Comparison of ENCODE assay signal across 9 mouse cellular contexts in genomic region chr17:26601926-26602325, GRCm38 (mm10). TPM values are rescaled to one million over a fixed set of nuclear protein-coding genes. Genes with fewer than 3 reads are reported as not detected.
DNase-seq lines count a peak whose midpoint lies in the region; ATAC-seq and TF ChIP-seq lines count a peak whose summit lies in the region.
"Had no signal": no experiment of that assay in that cellular context is flagged by ENCODE, and none has a peak within 500 bp of the region (broad histone marks: within the 10 kb centered on the region; RNA-seq: fewer than 3 reads in every experiment).

No protein-coding gene starts in this region.

- no peak overlapping the region for H3K4me3 ChIP-seq in kidney, embryonic 16.5 days (ENCODE audit: low read length)
- H3K4me3 ChIP-seq in ES-E14 (ENCODE audit: insufficient read depth in 1 of 2, low read depth in 1 of 2, low read length in 2 of 2, poor library complexity in 1 of 2, severe bottlenecking in 1 of 2) = no peak overlapping the region
- no peak overlapping the region for H3K4me3 ChIP-seq in heart, embryonic 16.5 days (ENCODE audit: low read length)
- H3K4me3 ChIP-seq in midbrain, embryonic 12.5 days = no peak overlapping the region

- 61% methylated on average over 6 of the region's 6 CpGs for WGBS in kidney, embryonic 16.5 days
- WGBS in heart, embryonic 16.5 days = 55% methylated on average over 6 of the region's 6 CpGs
- 54% methylated on average over 6 of the region's 6 CpGs for WGBS in midbrain, embryonic 12.5 days

- ATAC-seq in kidney, embryonic 16.5 days (ENCODE audit: low FRiP score, low TSS enrichment) = 0 out of 2 replicates have a peak, but pooled peaks have one; percentile 8
- ATAC-seq in heart, embryonic 16.5 days (replicated peaks; ENCODE audit: extremely low read depth, insufficient read depth, low FRiP score) = no peak
- no peak for ATAC-seq in midbrain, embryonic 12.5 days (ENCODE audit: low FRiP score, low read depth)
- ATAC-seq in cerebellum, adult (ENCODE audit: insufficient number of reproducible peaks, low FRiP score, low TSS enrichment) = no peak

- no peaks in the 10 kb centered on the region for H3K27me3 ChIP-seq in kidney, embryonic 16.5 days (ENCODE audit: insufficient read depth, low read length)
- H3K27me3 ChIP-seq in heart, embryonic 16.5 days (ENCODE audit: control insufficient read depth, insufficient read depth, low read length) = no peaks in the 10 kb centered on the region
- no peaks in the 10 kb centered on the region for H3K27me3 ChIP-seq in midbrain, embryonic 12.5 days

- H3K9me3 ChIP-seq in kidney, embryonic 16.5 days (ENCODE audit: low read length) = no peaks in the 10 kb centered on the region
- H3K9me3 ChIP-seq in ES-E14 (ENCODE audit: control insufficient read depth, insufficient read depth, low read depth, low read length) = no peaks in the 10 kb centered on the region
- H3K9me3 ChIP-seq in heart, embryonic 16.5 days (replicated peaks; ENCODE audit: control insufficient read depth, low read length) = no peaks in the 10 kb centered on the region
- no peaks in the 10 kb centered on the region for H3K9me3 ChIP-seq in midbrain, embryonic 12.5 days

- in situ Hi-C loops in ES-E14 (cut with MboI; ENCODE audit: low sequenced_read_pairs in 2 of 2, unreplicated experiment in 2 of 2) = no loop called here

- H3K9ac ChIP-seq in kidney, embryonic 16.5 days (replicated peaks; ENCODE audit: low read length) = no peak overlapping the region; the same call in 1 of the 2 replicates
- peak overlapping the region; percentile 1; the same call in 1 of the 2 replicates for H3K9ac ChIP-seq in ES-E14 (ENCODE audit: insufficient read depth, low read depth, low read length, poor library complexity, severe bottlenecking)
- H3K9ac ChIP-seq in heart, embryonic 16.5 days (ENCODE audit: low read length) = peak overlapping the region; percentile 54; the same call in 1 of the 2 replicates
- 0 out of 2 replicates have a peak overlapping the region, but pooled peaks have one; percentile 16 for H3K9ac ChIP-seq in midbrain, embryonic 12.5 days (replicated peaks)

- peaks cover 43% of the 10 kb centered on the region for H3K4me1 ChIP-seq in kidney, embryonic 16.5 days (ENCODE audit: insufficient read depth, low read length)
- peaks cover 16 to 35% of the 10 kb centered on the region in 2 experiments for H3K4me1 ChIP-seq in ES-E14 (ENCODE audit: control insufficient read depth in 2 of 2, insufficient read depth in 2 of 2, low read length in 2 of 2, poor library complexity in 1 of 2)
- peaks cover 36% of the 10 kb centered on the region for H3K4me1 ChIP-seq in heart, embryonic 16.5 days (ENCODE audit: control insufficient read depth, insufficient read depth, low read length)
- peaks cover 19% of the 10 kb centered on the region for H3K4me1 ChIP-seq in midbrain, embryonic 12.5 days

- no peak overlapping the region for H3K4me2 ChIP-seq in kidney, embryonic 16.5 days (replicated peaks; ENCODE audit: low read depth, low read length)
- H3K4me2 ChIP-seq in heart, embryonic 16.5 days (ENCODE audit: low read depth, low read length) = no peak overlapping the region
- H3K4me2 ChIP-seq in midbrain, embryonic 12.5 days (replicated peaks) = no peak overlapping the region

- peak overlapping the region; percentile 34 for H3K27ac ChIP-seq in kidney, embryonic 16.5 days (ENCODE audit: low read length)
- peak overlapping the region; percentile 60; the same call in 1 of the 2 replicates for H3K27ac ChIP-seq in ES-E14 (ENCODE audit: insufficient read depth, low read depth, low read length, poor library complexity, severe bottlenecking)
- H3K27ac ChIP-seq in heart, embryonic 16.5 days (ENCODE audit: low read length) = peak overlapping the region; percentile 85
- peak overlapping the region; percentile 25; the same call in 1 of the 2 replicates for H3K27ac ChIP-seq in midbrain, embryonic 12.5 days (replicated peaks)

- DNase-seq in kidney, adult 8-10 months = no peak
- DNase-seq in ES-E14 (ENCODE audit: low read depth, low spot score) = no peak
- DNase-seq in ovary, adult 18-20 months (ENCODE audit: low spot score) = no peak
- no peak for DNase-seq in thymus, postnatal 25 days
- DNase-seq: right cerebral cortex, postnatal 4 days had no signal

- H3K36me3 ChIP-seq in kidney, embryonic 16.5 days (ENCODE audit: insufficient read depth, low read length) = no peaks in the 10 kb centered on the region; the same call in 1 of the 2 replicates
- no peaks in the 10 kb centered on the region for H3K36me3 ChIP-seq in ES-E14 (ENCODE audit: control insufficient read depth, insufficient read depth, low read length, poor library complexity, severe bottlenecking)
- no peaks in the 10 kb centered on the region for H3K36me3 ChIP-seq in heart, embryonic 16.5 days (ENCODE audit: control insufficient read depth, insufficient read depth)
- H3K36me3 ChIP-seq in midbrain, embryonic 12.5 days = peaks cover 7% of the 10 kb centered on the region

TF ChIP-seq in ES-E14, 5 proteins besides CTCF, POLR2A, EP300 and RAD21:
- TF ChIP-seq MAFK (IDR thresholded peaks at IDR 0.05; ENCODE audit: insufficient read depth, low read depth, low read length) (no peak), HCFC1 (IDR thresholded peaks at IDR 0.05; ENCODE audit: borderline replicate concordance, insufficient read depth, low read length) (no peak), CHD2 (IDR thresholded peaks at IDR 0.05; ENCODE audit: low read depth, low read length) (no peak), ZC3H11A (IDR thresholded peaks at IDR 0.05; ENCODE audit: borderline replicate concordance, low read depth, low read length) (no peak), ZNF384 (IDR thresholded peaks at IDR 0.05; ENCODE audit: low read depth, low read length) (no peak)

RNA-seq across cellular contexts. Expression of gene Dusp1, which starts 40.0 kb away (rescaled TPM):
- polyA plus RNA-seq in kidney, embryonic 16.5 days (2015; fragmentation: Nextera tagmentation; extraction: Ambion mirVana) = 26.8 and 28.3 TPM in 2 replicates
- total RNA-seq in ES-E14 (2012; rRNA removed) = 20.0 and 21.2 TPM in 2 replicates
- 35.5 and 35.7 TPM in 2 replicates for polyA plus RNA-seq in heart, embryonic 16.5 days (2015; fragmentation: Nextera tagmentation; extraction: Ambion mirVana)
- 35.4 and 37.5 TPM in 2 replicates for polyA plus RNA-seq in midbrain, embryonic 12.5 days (2016; fragmentation: Nextera tagmentation; extraction: Ambion mirVana)

RNA-seq across cellular contexts. Expression of gene Ergic1, which starts 40.6 kb away (rescaled TPM):
- polyA plus RNA-seq in kidney, embryonic 16.5 days (2015; fragmentation: Nextera tagmentation; extraction: Ambion mirVana) = 131 and 141 TPM in 2 replicates
- 97.5 and 142 TPM in 2 replicates for total RNA-seq in ES-E14 (2012; rRNA removed)
- polyA plus RNA-seq in heart, embryonic 16.5 days (2015; fragmentation: Nextera tagmentation; extraction: Ambion mirVana) = 82.7 and 84.9 TPM in 2 replicates
- 89.6 and 92.4 TPM in 2 replicates for polyA plus RNA-seq in midbrain, embryonic 12.5 days (2016; fragmentation: Nextera tagmentation; extraction: Ambion mirVana)

Comparison
In these comparisons a context has a peak if more than half of its experiments do, and no peak if none do; other contexts are left out.
1. H3K27ac ChIP-seq: peak in every context shown above with its lines; median percentile 85 in heart, embryonic 16.5 days; 60 in ES-E14; 34 in kidney, embryonic 16.5 days; 25 in midbrain, embryonic 12.5 days.